Mouse (Mus musculus): ENCODE measurements around the gene Eral1.
A peak's percentile ranks its signal among the peaks of the same experiment; 100 is the strongest.
"Not testable (repeated sequence)": the region's sequence is repeated elsewhere in the genome, so short reads cannot be mapped to it uniquely, and the experiment has no call there.

Gene Eral1

GRCm38 (mm10) chr11:78087756-78088281 lies 7.6 kb upstream of the Eral1 start:
- ATAC-seq (ENCODE audit: low TSS enrichment) = no peak

DNA sequence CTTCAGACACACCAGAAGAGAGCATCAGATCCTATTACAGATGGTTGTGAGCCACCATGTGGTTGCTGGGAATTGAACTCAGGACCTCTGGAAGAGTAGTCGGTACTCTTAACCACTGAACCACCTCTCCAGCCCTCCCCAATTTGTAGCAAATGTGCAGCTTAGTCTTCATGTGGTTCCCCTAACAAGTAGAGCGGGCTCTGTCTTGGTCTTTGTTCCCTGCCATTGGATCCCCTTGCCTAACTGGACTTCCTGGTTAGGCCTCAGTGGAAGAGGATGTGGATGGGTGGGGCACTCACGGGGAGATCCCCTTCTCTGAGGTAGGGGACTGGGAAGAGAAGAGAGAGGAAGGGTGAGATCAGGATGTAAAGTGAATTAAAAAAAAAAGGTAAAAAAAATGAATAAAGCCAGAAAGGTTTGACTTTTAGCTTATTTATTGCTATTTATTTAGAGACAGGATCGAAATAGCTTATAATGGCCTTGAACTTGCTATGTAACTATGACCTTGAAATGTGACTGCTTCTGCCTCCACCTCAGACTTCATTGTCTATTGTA lies 6.8 kb upstream of the Eral1 start:
- ATAC-seq (ENCODE audit: low TSS enrichment) = no peak

DNA sequence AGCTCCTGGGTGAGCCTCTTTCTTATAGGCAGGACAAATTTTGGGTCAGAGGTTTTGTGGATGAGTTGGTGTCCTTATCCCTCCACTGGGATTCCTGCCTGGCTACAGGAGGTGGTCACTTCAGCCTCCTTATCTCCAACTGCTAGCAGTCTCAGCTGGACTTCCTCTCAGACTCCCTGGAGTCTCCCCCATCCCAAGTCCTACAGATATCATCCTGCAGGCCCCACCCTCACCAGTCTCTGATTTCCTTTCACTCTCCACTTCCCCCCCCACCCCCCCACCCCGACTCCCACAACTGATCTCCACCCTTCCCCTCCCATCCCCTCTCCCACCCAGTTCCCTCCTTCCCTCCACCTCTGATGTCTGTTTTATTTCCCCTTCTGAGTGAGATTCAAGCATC lies 3.4 kb upstream of the Eral1 start:
- ATAC-seq (ENCODE audit: low TSS enrichment) = no peak

- no peak for ATAC-seq (ENCODE audit: low TSS enrichment)
These were observed 5.5 kb downstream of the Eral1 start for GRCm38 (mm10) chr11:78074666-78075065.

GRCm38 (mm10) chr11:78074277-78074652 lies 5.9 kb downstream of the Eral1 start:
- ATAC-seq (ENCODE audit: low TSS enrichment) = no peak

GRCm38 (mm10) chr11:78073577-78074276 lies 6.5 kb downstream of the Eral1 start:
- ATAC-seq (ENCODE audit: low TSS enrichment) = no peak

- no peak for ATAC-seq (ENCODE audit: low TSS enrichment)
These were observed 7.6 kb downstream of the Eral1 start for GRCm38 (mm10) chr11:78072425-78073130.

DNA sequence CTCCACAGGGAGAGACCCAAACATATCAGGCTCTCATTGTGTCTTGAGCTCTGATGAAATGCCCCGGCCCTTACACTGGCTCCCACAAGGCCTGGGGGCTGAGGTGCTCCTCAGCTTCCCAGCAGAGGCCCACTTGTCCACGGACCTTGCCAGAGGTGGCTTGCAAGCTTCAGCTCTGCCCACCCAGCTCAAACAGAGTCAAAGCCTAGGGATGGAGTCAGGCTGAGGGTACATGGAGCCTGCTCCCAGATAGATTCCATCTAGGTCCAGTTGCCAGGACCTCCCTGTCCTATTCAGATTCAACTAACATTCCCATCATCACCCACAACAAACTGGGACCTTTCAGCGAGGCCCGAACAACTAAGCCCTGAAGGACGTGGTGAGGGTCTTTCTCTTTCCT lies 8.2 kb downstream of the Eral1 start:
- ATAC-seq (ENCODE audit: low TSS enrichment) = no peak

- no peak for ATAC-seq (ENCODE audit: low TSS enrichment)
These were observed 10.5 kb downstream of the Eral1 start for GRCm38 (mm10) chr11:78069646-78070045.

GRCm38 (mm10) chr11:78069130-78069529 lies 11.1 kb downstream of the Eral1 start:
- no peak for ATAC-seq (ENCODE audit: low TSS enrichment)

DNA sequence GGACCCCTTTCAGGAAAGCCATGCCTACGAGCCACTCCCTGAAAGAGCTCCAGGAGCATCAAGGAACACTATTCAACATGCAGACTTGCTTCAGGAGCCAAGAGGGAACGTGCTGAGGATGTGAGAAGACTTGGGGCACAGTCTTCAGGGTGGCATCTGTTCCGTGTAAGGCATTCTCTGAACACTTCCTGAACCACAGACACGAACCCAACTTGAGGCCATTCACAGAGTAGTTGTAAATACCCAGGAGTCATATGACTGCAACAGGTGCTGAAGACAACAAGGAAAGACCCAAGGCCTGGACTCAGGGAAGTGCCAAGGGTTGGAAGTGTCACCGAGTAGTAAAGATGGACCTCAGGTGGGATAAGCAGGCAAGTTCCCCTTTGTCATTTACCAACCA lies 12.6 kb downstream of the Eral1 start:
- no peak for ATAC-seq (ENCODE audit: low TSS enrichment)

DNA sequence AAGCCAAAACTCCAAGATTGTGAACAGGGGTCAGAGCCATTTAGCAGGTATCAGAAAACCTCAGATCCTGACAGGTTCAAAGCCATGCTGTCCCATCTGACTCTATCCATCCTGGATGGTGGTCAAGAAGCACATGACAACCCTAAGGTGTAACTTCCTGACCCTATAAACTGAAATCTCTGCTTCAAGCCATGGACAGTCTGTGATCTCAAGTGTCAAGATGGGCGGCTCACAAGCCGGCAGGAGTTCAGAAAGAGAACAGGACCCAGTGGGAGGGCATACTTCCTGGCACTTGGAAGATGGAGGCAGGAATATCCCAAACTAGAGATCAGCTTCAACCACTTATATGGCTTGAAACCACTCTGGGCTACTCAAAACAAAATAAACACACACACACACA lies 13.5 kb downstream of the Eral1 start:
- no peak for ATAC-seq (ENCODE audit: low TSS enrichment)

DNA sequence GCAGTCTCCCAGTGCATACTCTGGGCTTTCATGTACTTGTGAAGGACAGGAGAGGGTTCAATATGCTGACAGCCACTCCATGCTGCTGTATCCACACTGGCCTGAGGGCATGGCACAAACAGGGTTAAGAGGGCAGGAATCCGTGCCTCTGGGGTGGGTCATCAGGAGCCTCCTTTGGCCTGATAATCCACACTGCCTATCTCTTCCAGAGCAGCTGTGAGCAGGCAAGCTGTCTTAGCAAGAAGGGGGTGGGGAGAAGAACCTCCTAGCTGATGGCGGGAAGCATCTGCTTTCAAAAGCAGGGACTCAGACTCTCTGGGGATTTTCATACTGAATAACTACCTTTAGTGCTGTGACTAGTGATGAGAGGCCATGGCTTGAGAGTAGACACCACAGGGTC lies 14.3 kb downstream of the Eral1 start:
- no peak for ATAC-seq (ENCODE audit: low TSS enrichment)

DNA sequence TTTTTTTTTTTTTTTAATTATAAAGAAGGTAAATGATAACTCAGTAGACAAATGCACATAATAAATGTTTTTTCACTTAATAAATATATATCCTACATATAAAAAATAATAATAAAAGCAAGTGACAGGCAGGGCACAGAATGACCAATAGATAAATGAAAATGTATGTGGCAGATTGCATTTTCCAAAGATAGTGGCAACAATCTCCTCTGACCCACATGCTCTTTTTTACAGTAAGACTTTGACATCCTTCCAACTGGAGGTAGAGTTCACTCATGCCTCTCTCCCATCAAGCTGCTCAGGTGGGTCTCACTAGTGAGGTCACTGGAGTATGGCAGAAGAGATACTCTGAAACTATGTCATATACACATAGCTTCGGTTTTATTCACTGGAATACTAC lies 17.6 kb downstream of the Eral1 start:
- no peak for ATAC-seq (ENCODE audit: low TSS enrichment)

- ATAC-seq (ENCODE audit: low TSS enrichment) = peak; percentile 55; the same call in 1 of the 2 replicates
These were observed 20.1 kb downstream of the Eral1 start for GRCm38 (mm10) chr11:78059833-78060757.

DNA sequence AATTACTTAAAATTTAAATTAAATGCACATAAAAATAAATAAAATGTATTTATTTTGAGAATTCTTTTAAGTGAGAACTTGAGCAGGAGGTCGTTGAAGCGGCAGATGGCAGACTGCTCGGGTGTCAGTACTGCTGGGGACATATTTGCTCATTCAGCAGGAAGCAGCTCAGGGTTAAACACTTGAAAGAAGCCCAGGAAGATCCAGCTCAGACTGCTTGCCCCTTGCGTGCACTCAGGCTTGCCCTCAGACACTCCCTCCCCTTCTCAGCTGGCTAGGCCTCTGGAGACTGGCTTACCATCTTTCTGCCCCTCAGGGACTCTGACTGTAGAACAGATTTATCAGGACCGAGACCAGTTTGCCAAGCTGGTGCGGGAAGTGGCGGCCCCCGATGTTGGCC lies 23.2 kb downstream of the Eral1 start:
- ATAC-seq (ENCODE audit: low TSS enrichment) = no peak

DNA sequence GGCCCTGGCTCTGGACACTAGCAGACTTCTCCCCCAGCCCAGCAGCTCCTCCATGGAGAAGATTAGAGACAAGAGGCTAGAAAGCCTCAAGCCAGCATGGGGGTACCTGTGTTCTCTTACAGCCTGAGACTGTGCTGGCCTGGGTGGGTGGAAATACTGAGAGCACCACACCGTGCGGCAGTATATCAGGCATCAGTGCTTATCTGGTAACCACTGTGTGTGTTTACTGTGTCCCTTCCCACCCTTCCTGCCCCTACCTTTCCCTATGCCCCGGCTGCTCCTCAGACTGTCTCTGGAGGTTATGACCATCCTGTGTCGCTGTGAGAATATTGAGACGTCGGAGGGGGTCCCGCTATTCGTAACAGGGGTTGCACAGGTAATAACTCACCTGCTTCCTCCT lies 27.1 kb downstream of the Eral1 start:
- no peak for ATAC-seq (ENCODE audit: low TSS enrichment)

DNA sequence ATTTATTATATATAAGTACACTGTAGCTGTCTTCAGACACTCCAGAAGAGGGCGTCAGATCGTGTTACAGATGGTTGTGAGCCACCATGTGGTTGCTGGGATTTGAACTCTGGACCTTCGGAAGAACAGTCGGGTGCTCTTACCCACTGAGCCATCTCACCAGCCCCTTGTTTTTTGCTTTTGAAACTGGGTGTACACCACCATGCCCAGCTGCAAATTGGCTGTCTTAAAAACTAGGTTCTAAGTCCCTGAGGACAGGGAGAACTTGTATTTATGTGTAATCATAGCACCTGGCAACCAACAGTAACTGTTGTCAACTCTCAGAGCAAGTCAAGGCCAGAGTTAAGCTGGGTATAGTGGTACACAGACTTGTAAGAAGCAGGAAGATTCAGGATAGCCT lies 31.5 kb downstream of the Eral1 start:
- not testable (repeated sequence) for ATAC-seq (ENCODE audit: low TSS enrichment)

DNA sequence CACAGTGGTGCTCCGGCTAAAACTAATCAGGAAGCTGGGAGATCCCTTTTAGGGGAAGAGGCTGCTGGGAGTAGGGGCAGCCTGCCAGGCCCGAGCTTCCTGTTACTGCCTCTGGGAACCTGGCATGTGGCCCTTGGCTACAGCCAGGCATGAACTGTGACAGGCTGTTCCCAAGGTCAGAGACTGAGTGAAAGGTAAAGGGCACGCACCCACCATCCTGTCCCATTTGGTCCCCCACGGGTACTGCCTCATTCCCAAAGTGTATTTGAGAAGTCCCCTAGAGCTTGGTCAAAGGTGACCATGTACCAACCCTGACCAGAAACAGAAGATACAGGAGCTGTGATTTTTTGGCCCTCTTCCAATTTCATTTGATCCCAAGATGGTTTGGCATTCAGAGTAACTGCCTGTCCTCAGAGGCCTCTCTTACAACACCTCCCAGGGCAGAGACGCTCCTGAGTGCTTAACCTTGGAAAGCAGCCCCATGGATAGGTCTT lies 35.4 kb downstream of the Eral1 start:
- ATAC-seq (ENCODE audit: low TSS enrichment) = no peak

DNA sequence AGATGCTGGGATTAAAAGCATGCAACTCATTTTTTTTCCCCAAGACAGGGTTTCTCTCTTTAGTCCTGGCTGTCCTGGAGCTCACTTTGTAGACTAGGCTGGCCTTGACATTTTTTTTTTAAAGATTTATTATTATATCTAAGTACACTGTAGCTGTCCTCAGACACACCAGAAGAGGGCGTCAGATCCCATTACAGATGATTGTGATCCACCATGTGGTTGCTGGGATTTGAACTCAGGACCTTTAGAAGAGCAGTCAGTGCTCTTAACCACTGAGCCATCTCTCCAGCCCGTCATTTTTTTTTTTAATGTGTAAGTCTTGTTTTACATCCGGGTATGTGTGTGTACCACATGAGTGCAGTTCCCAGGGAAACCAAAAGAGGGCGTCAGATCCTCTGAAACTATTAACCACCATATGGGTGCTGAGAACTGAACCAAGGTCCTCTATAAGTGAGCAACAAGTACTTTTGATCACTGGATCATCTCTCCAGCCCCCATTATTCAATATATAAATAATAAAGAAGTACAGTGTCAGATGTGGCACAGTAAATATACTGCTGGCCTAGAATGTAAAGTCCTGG lies 37.8 kb downstream of the Eral1 start:
- ATAC-seq (ENCODE audit: low TSS enrichment) = not testable (repeated sequence)

DNA sequence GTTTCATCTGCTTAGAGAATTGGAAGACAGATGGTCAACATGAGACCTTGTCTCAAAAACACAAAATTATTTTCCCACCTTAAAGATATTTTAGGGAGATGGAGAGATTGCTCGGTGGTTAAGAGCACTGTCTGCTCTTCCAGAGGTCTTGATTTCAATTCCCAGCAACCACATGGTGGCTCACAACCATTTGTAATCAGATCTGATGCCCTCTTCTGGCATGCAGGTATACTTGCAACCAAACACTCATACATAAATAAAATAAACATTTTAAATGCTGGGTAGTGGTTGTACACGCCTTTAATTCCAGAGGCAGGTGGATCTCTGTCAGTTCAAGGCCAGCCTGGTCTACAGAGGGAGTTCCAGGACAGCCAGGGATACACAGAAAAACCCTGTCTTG lies 39.3 kb downstream of the Eral1 start:
- ATAC-seq (ENCODE audit: low TSS enrichment) = no peak

Data from frontal cortex, adult (tissue).